ENCODE assay signal across 12 mouse cellular contexts in the genomic region with DNA sequence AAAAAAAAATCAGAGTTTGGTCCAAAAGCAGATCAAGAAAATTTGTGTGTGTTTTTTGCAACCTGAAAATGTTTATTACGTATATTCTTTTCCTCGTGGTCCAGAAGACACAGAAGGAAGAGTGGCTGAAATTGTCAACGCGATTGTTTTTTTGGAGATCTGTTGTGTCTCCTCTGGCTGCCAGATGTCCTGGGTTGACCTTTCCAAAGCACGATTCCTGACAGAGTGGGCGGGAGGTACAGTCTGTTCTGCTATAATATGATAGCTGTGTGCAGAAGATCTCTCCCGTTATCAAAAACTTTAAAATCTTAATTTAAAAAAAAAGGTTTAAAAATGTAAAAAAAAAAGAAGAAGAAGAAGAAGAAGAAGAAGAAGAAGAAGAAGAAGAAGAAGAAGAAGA.
DNase-seq lines count a peak whose midpoint lies in the region; ATAC-seq and TF ChIP-seq lines count a peak whose summit lies in the region.
"Had no signal": no experiment of that assay in that cellular context is flagged by ENCODE, and none has a peak within 500 bp of the region (broad histone marks: within the 10 kb centered on the region; RNA-seq: fewer than 3 reads in every experiment).

No protein-coding gene starts in this region.

- no peak overlapping the region for H3K4me3 ChIP-seq in gastrocnemius, adult 2 months
- H3K4me3 ChIP-seq in forebrain, embryonic 14.5 days (ENCODE audit: low read depth, low read length) = no peak overlapping the region
- H3K4me3 ChIP-seq in forebrain, embryonic 10.5 days = no peak overlapping the region

- H3K36me3 ChIP-seq in forebrain, embryonic 14.5 days (ENCODE audit: control insufficient read depth, insufficient read depth, low read length) = no peaks in the 10 kb centered on the region
- no peaks in the 10 kb centered on the region for H3K36me3 ChIP-seq in forebrain, embryonic 10.5 days (replicated peaks)

- H3K27me3 ChIP-seq in forebrain, embryonic 14.5 days (replicated peaks; ENCODE audit: control insufficient read depth, insufficient read depth, low read length) = no peaks in the 10 kb centered on the region
- H3K27me3 ChIP-seq in forebrain, embryonic 10.5 days (ENCODE audit: poor library complexity, severe bottlenecking) = no peaks in the 10 kb centered on the region
- H3K27me3 ChIP-seq: CH12.LX, Patski had no signal

- H3K4me2 ChIP-seq in forebrain, embryonic 14.5 days (ENCODE audit: low read length) = no peak overlapping the region
- H3K4me2 ChIP-seq: midbrain, embryonic 11.5 days had no signal

- DNase-seq in kidney, adult 9 months = peak; percentile 17
- DNase-seq in kidney, adult 8-10 months = no peak
- peak; percentile 15 to 66 for DNase-seq in adrenal gland, postnatal 36 days
- peak; percentile 72 for DNase-seq in gastrocnemius, adult 2 months
- DNase-seq in lung, postnatal 10 days = peak; percentile 63
- no peak for DNase-seq in forebrain, embryonic 14.5 days (ENCODE audit: low spot score)
- no peak for DNase-seq in forebrain, embryonic 10.5 days (ENCODE audit: extremely low spot score, low spot score)
- DNase-seq: layer of hippocampus, adult 9-11 months; thymus, postnatal 4 days had no signal

- H3K4me1 ChIP-seq in forebrain, embryonic 14.5 days (ENCODE audit: control insufficient read depth, insufficient read depth, low read length) = no peaks in the 10 kb centered on the region
- no peaks in the 10 kb centered on the region for H3K4me1 ChIP-seq in forebrain, embryonic 10.5 days

- WGBS in forebrain, embryonic 14.5 days = 90% methylated on average over 7 of the region's 7 CpGs
- 85% methylated on average over 7 of the region's 7 CpGs for WGBS in forebrain, embryonic 10.5 days

- no peak overlapping the region for H3K9ac ChIP-seq in forebrain, embryonic 14.5 days (ENCODE audit: low read length)

- H3K27ac ChIP-seq in gastrocnemius, adult 2 months = peak overlapping the region; percentile 71
- no peak overlapping the region for H3K27ac ChIP-seq in forebrain, embryonic 14.5 days (ENCODE audit: low read depth, low read length)
- no peak overlapping the region for H3K27ac ChIP-seq in forebrain, embryonic 10.5 days

- intact Hi-C loops in gastrocnemius, adult 2 months (cut with DNase I) = loop anchor here (10.0 kb wide), 1 partner anchor 97 kb away; no protein-coding TSS in a partner anchor

- TF ChIP-seq CTCF in gastrocnemius, adult 2 months (IDR thresholded peaks at IDR 0.05) = no peak

- H3K9me3 ChIP-seq in forebrain, embryonic 14.5 days (replicated peaks; ENCODE audit: control insufficient read depth, low read length) = no peaks in the 10 kb centered on the region
- H3K9me3 ChIP-seq in forebrain, embryonic 10.5 days = no peaks in the 10 kb centered on the region

- ATAC-seq in forebrain, embryonic 14.5 days = no peak
- ATAC-seq: Patski had no signal

Comparison
In these comparisons a context has a peak if more than half of its experiments do, and no peak if none do; other contexts are left out.
1. DNase-seq: peak in kidney, adult 9 months (single experiment), adrenal gland, postnatal 36 days (2 of 2), gastrocnemius, adult 2 months (single experiment) and lung, postnatal 10 days (single experiment); none in kidney, adult 8-10 months (0 of 2), forebrain, embryonic 14.5 days (single experiment) and forebrain, embryonic 10.5 days (single experiment).